Mouse (Mus musculus): Measurements from ENCODE around the gene Spata13. TPM values are rescaled to one million over a fixed set of nuclear protein-coding genes. Genes with fewer than 3 reads are reported as not detected.

Spata13 gene
- polyA plus RNA-seq, 1 experiment from 2014 or later: 79.6 TPM

DNA sequence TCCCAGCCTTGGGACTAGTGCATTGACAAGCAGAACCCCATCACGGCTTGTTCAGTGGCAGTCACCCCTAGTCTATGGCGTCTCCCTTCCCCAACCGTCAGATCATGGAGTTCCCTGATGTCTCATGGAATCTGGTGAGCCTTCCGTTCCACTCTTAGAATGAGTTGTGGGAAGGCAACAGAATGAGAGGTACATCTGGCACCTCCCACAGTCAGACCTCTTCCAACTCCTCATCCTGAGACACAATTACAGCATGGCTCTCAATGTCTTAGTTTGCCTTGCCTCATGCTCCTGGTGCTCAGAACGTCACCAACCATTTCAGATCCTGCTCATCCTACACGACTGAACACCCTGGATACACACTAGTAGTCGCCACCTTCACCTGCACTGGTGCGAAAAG is 142.7 kb downstream of the Spata13 start:
- no peak overlapping the region for H3K27ac ChIP-seq (replicated peaks)
- H3K36me3 ChIP-seq: no peaks in the 10 kb centered on the region
- no peaks in the 10 kb centered on the region for H3K27me3 ChIP-seq
- no peak overlapping the region for H3K9ac ChIP-seq (replicated peaks)
- H3K9me3 ChIP-seq: no peaks in the 10 kb centered on the region
- H3K4me1 ChIP-seq: no peaks in the 10 kb centered on the region
- no peak overlapping the region for H3K4me2 ChIP-seq (replicated peaks)
- ATAC-seq (ENCODE audit: low FRiP score, low read depth): no peak
- H3K4me3 ChIP-seq: no peak overlapping the region
- 87% methylated on average over 8 of the region's 8 CpGs for WGBS

DNA sequence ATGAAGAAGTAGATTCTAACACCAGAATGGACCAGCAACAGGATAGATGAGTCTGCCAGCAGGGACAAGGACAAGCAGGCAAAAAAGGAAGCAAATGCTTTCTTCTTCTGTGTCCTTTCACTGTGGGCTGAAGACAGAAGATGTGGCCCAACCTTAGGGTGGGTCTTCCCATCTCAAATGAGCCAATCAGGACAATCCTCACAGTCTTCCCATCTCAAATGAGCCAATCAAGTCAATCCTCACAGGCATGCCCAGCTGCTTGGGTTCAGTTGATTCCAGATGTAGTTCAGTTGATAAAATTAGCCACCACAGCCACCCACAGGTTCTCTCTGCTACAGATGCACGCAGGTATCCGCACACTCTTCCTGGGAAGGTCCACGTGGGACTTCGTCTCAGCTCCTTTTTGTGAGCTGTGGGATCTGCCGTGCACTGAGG is 143.7 kb downstream of the Spata13 start:
- Histone ChIP-seq H3K9ac (replicated peaks) (no peak overlapping the region), H3K4me2 (replicated peaks) (no peak overlapping the region), H3K4me1 (no peaks in the 10 kb centered on the region), H3K9me3 (no peaks in the 10 kb centered on the region), H3K27ac (replicated peaks) (no peak overlapping the region), H3K36me3 (no peaks in the 10 kb centered on the region), H3K4me3 (no peak overlapping the region), H3K27me3 (no peaks in the 10 kb centered on the region)
- ATAC-seq (ENCODE audit: low FRiP score, low read depth): no peak
- WGBS: 87% methylated on average over 5 of the region's 5 CpGs

DNA sequence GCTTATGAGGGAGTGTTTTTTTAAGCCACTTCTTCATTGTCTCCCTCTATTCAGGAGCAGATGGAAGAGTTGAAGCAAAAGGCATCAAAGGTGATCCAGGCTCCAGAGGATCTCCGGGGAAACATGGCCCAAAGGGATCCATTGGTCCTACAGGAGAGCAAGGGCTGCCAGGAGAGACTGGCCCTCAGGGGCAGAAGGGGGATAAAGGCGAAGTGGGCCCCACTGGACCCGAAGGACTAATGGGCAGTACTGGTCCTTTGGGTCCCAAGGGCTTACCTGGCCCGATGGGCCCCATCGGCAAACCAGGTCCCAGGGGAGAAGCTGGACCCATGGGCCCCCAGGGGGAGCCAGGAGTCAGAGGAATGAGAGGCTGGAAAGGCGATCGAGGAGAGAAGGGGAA is 145.4 kb downstream of the Spata13 start:
- H3K4me1 ChIP-seq: no peaks in the 10 kb centered on the region
- peaks cover 8% of the 10 kb centered on the region; the same call in 1 of the 2 replicates for H3K27me3 ChIP-seq
- ATAC-seq (ENCODE audit: low FRiP score, low read depth): no peak
- no peak overlapping the region for H3K9ac ChIP-seq (replicated peaks)
- no peak overlapping the region for H3K4me3 ChIP-seq
- no peaks in the 10 kb centered on the region for H3K36me3 ChIP-seq
- no peak overlapping the region for H3K4me2 ChIP-seq (replicated peaks)
- 95% methylated on average over 7 of the region's 7 CpGs for WGBS
- H3K9me3 ChIP-seq: no peaks in the 10 kb centered on the region
- no peak overlapping the region for H3K27ac ChIP-seq (replicated peaks)

DNA sequence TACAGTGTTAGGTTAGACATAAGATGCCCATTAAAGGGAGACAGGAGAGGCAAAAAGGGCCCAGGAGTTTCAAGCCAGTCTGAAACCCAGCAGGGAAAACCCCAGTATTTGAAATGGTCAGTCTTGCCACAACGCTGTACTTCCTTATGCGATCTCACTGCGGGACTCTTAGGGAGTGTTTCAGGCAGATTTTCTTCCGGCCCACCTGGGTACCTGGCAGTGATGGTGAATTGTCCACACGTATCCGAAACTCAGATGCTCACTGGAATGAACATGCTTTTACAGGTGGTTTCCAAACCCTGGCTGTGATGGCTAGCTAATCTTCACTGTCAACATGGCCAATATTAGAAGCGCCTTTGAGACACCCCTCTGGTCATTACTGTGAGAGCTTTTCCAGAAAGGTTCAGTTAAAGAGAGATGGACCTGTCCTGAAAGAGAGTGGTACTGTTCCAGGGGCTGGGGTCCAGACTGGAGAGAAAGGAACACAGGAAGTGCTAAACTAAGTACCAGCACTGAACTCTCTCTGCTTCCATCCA is 148.4 kb downstream of the Spata13 start:
- Histone ChIP-seq H3K36me3 (no peaks in the 10 kb centered on the region), H3K27ac (replicated peaks) (no peak overlapping the region), H3K4me2 (replicated peaks) (no peak overlapping the region), H3K4me1 (peaks cover 7% of the 10 kb centered on the region), H3K4me3 (no peak overlapping the region), H3K9me3 (no peaks in the 10 kb centered on the region), H3K27me3 (peaks cover 8% of the 10 kb centered on the region; the same call in 1 of the 2 replicates), H3K9ac (replicated peaks) (no peak overlapping the region)
- ATAC-seq (ENCODE audit: low FRiP score, low read depth): no peak
- WGBS: 56% methylated on average over 7 of the region's 7 CpGs

DNA sequence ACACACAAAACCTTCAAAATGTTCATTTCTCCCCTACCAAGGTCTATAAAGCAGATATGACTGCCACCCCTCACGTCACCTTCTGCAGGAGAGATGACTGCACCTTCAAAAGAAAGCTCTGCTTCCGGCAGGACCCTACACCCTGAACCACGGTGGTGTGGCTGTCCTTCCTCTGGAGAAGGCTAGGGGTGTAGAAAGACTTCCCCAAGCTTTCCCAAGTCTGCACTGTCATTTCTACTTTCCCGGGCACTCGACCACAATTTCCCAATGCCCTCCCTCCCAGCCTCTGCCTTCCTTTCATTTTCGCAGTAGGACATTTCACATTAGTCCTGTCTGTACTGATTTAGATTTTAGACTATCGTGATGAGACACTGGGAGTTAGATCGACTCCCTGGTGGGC is 149.4 kb downstream of the Spata13 start:
- 62% methylated on average over 8 of the region's 8 CpGs for WGBS
- ATAC-seq (ENCODE audit: low FRiP score, low read depth): no peak

DNA sequence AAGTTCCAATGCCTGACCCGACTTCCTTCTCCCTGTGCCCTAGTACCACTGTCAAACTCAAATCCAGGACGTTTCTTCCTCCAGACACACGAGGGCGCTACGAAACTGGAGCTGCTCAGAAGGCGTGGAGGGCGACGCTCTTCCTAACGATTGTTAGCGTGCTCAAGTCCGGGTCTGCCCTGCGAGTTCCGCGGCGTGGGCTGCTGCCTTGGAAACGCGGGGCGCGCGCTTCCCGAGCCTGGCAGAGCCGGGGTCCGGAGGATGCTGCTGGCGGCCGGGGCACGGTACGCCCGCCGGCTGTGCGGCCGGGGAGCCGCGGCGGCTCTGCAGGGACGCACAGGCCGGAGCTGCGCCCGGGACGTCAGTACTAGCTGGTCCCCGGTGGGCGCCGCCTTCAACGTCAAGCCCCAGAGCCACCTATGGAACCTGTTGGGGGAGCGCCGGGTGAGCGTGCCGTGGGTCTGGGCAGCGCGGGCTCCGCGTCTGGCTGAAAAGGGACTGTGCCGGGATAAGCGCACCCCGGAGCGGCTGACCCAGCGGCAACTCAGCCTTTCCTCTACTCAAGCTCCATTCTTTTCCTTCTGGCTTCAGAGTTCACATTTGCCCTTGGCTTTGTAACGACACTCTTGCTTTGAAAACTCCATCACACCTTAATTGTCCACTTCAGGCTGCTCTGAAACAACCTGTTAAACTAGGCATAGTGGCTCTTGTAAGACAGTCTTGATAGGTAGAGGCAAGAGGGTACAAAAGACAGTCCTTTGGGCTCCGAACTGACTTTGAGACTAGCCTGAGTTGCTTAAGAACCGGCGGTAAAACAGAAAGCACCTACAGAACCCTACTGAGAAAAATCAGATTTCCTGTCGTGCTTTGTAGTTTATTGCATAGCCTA is 150.9 kb downstream of the Spata13 start, which contains the start of gene Mipep:
Gene Mipep, plus strand, starts transcription at position 147 of the 889 bp plus-strand sequence.
- Histone ChIP-seq H3K4me1 (peaks cover 7% of the 10 kb centered on the region), H3K4me3 (peak within 1 kb of the TSS; percentile 84), H3K4me2 (replicated peaks) (peak within 1 kb of the TSS; percentile 79), H3K9ac (replicated peaks) (peak within 1 kb of the TSS; percentile 84), H3K27ac (replicated peaks) (peak within 1 kb of the TSS; percentile 52), H3K36me3 (peaks cover 9% of the 10 kb centered on the region; the same call in 1 of the 2 replicates), H3K9me3 (no peaks in the 10 kb centered on the region), H3K27me3 (peaks cover 8% of the 10 kb centered on the region; the same call in 1 of the 2 replicates)
- ATAC-seq (ENCODE audit: low FRiP score, low read depth): peak; percentile 92
- WGBS: under 1% methylated on average over 60 of the region's 61 CpGs

More for the DNA sequence above, 149.4 kb downstream of the Spata13 start:
- Histone ChIP-seq H3K27ac (replicated peaks) (no peak overlapping the region), H3K4me3 (no peak overlapping the region), H3K9me3 (no peaks in the 10 kb centered on the region), H3K36me3 (peaks cover 5% of the 10 kb centered on the region; the same call in 1 of the 2 replicates), H3K9ac (replicated peaks) (no peak overlapping the region), H3K27me3 (peaks cover 8% of the 10 kb centered on the region; the same call in 1 of the 2 replicates), H3K4me2 (replicated peaks) (no peak overlapping the region), H3K4me1 (peaks cover 7% of the 10 kb centered on the region)

DNA sequence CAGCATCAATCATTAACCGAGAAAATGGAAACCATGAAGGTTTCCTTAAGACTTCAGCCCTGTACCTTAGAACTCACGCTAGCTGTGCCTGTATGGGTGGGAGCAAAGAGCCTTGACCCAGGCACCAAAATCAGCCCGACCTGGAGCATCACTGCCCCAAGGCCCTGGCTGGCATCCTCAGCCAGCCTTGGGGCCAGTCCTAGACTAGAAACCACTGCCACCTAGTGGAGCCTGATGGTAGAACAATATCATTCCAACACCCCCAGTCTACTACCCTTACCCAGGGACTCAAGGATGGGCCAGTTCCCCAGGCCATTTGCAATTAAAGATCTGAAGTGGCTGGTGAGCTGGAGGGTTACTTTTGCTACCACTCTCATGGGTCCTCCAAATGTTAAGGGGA is 156.3 kb downstream of the Spata13 start:
- H3K4me1 ChIP-seq: peaks cover 4% of the 10 kb centered on the region
- H3K4me2 ChIP-seq (replicated peaks): no peak overlapping the region
- no peak overlapping the region for H3K27ac ChIP-seq (replicated peaks)
- H3K27me3 ChIP-seq: no peaks in the 10 kb centered on the region
- ATAC-seq (ENCODE audit: low FRiP score, low read depth): no peak
- H3K36me3 ChIP-seq: peaks cover 28% of the 10 kb centered on the region
- H3K9ac ChIP-seq (replicated peaks): no peak overlapping the region
- WGBS: 49% methylated on average over 3 of the region's 3 CpGs
- no peak overlapping the region for H3K4me3 ChIP-seq
- H3K9me3 ChIP-seq: no peaks in the 10 kb centered on the region

DNA sequence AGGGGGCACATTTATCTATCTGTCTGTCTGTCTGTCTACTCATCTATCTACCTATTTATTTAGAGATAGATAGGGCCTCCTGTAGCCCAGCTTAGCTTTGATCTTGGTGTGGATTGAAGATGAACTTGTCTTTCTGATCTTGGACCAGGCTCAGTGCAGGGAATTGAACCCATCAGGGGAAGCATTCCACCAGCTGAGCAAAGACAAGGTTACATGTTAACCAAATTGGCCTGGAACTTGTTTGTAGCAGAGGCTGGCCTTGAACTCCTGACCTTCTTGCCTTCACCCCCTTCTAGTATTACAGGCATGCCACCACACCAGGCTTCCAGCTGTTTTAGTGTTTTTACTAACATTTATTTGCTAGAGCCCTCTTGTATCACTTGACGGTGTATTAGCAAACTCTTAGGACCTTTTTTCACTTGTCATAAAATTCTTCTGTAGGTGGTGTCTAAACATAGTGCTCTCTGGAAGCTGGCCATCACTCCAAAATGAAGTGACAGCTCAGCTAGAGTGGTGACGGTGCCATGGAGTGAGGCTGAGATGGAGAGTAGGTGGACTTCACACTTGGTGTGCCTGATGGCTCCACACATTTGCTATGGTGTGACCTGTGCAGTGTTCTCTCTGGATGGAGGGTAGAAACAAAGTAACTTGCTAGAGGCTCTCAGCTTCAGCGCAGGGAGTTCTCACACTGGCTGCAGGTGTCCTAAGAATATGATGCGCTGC is 163.0 kb downstream of the Spata13 start:
- H3K4me2 ChIP-seq (replicated peaks): no peak overlapping the region
- H3K9me3 ChIP-seq: no peaks in the 10 kb centered on the region
- no peak overlapping the region for H3K4me3 ChIP-seq
- no peak for ATAC-seq (ENCODE audit: low FRiP score, low read depth)
- H3K27me3 ChIP-seq: no peaks in the 10 kb centered on the region
- WGBS: 91% methylated on average over 4 of the region's 4 CpGs
- no peak overlapping the region for H3K9ac ChIP-seq (replicated peaks)
- H3K4me1 ChIP-seq: no peaks in the 10 kb centered on the region
- H3K36me3 ChIP-seq: peaks cover 56% of the 10 kb centered on the region
- H3K27ac ChIP-seq (replicated peaks): no peak overlapping the region

DNA sequence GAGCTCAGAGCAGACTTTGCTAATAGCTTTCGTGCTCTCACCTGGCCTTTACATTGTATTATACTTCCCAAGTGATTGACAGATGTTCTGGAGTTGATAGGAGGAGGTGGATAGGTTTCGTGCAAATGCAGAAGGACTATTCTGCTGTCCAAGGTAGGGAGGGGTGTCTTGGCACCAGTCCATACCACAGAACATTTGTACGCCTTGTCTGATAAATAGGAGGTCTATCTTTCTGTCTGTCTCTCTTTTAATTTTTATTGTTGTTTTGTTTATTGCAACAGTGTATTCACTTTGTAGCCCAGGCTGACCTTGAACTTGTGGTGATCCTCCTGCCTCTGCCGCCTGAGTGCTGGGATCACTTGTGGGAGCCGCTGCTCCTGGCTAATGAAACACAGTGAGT is 163.8 kb downstream of the Spata13 start:
- WGBS: over 99% methylated on average over 5 of the region's 5 CpGs
- Histone ChIP-seq H3K27me3 (no peaks in the 10 kb centered on the region), H3K4me1 (no peaks in the 10 kb centered on the region)

DNA sequence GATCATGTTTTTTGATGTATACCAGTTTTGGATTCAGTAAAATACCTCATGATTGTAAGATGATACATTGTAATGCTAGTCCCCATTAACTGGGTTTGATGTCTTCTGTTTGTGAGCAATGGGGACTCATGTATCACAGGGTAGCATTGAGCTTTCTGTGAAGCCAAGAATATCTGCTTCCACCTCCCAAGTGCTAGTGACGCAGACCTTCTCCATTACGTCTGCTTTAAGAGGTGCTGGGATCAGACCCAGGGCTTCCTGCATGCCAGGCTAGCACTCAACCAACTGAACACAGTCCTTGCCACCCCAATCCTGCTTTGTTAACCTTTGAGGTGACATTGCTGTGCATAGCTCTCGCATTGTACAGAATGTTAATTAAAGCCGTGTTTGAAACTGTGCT is 164.9 kb downstream of the Spata13 start:
- no peaks in the 10 kb centered on the region for H3K27me3 ChIP-seq
- no peaks in the 10 kb centered on the region for H3K9me3 ChIP-seq
- H3K4me1 ChIP-seq: no peaks in the 10 kb centered on the region
- H3K4me3 ChIP-seq: no peak overlapping the region
- WGBS: 87% methylated on average over 4 of the region's 4 CpGs
- no peak overlapping the region for H3K9ac ChIP-seq (replicated peaks)
- no peak for ATAC-seq (ENCODE audit: low FRiP score, low read depth)
- peaks cover 66% of the 10 kb centered on the region for H3K36me3 ChIP-seq
- H3K4me2 ChIP-seq (replicated peaks): no peak overlapping the region
- H3K27ac ChIP-seq (replicated peaks): no peak overlapping the region

More for the DNA sequence above, 163.8 kb downstream of the Spata13 start:
- Histone ChIP-seq H3K9me3 (no peaks in the 10 kb centered on the region), H3K4me2 (replicated peaks) (no peak overlapping the region), H3K27ac (replicated peaks) (no peak overlapping the region), H3K4me3 (no peak overlapping the region), H3K9ac (replicated peaks) (no peak overlapping the region), H3K36me3 (peaks cover 56% of the 10 kb centered on the region)
- no peak for ATAC-seq (ENCODE audit: low FRiP score, low read depth)

DNA sequence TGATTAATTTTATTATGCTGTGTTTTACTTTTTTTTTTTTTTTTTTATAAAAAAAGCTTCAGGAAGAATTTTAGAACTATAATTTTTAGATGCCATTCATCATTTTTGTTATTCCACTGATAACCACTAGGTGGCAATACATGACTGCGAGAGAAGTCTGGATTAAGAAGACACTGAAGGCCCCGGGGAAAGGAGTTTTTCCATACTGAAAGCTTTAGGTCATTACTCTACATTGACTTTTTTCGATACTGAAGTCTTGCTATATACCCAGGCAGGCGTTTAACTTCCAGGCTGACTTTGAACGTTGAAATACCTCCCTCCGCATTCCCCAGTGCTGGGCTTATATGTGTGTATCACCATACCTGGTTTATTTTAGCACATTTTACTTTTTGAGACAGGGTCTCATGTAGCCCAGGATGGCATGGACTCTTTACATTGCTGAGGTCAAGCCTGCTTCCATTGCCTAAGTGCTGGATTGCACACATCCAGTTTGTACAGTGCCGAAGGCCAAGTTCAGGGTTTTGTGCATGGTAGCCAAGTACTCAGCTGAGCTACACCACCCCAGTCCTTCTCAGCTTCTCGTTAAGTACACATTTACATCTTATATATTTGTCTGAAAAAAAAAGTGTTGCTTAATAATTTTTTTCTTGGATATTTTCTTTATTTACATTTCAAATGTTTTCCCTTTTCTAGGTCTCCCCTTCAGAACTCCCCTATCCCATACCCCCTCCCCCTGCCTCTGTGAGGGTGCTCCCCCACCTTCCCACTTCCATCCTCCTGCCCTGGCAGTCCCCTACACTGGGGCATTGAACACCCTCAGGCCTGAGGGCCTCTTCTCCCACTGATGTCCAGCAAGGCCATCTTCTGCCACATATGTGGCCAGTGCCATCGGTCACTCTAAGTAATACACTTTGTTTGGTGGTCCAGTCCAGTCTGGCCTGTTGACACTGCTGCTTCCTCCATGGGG is 166.2 kb downstream of the Spata13 start:
- Histone ChIP-seq H3K27ac (replicated peaks) (no peak overlapping the region), H3K9ac (replicated peaks) (no peak overlapping the region), H3K4me1 (no peaks in the 10 kb centered on the region), H3K9me3 (no peaks in the 10 kb centered on the region), H3K36me3 (peaks cover 71% of the 10 kb centered on the region), H3K4me2 (replicated peaks) (no peak overlapping the region), H3K27me3 (no peaks in the 10 kb centered on the region), H3K4me3 (no peak overlapping the region)
- no peak for ATAC-seq (ENCODE audit: low FRiP score, low read depth)
- WGBS: 52% methylated on average over 9 of the region's 9 CpGs

Measured in midbrain, embryonic 12.5 days (tissue).